Mouse (Mus musculus) ES-E14 (cell line): ENCODE measurements around the gene Lrmda.

Experiments
- CHD2 ChIP-seq: IDR thresholded peaks from 2 replicates; pipeline ENCODE4 v1.6.1; 2014; ENCODE audit warnings: mild to moderate bottlenecking, low read depth, low read length, inconsistent platforms
- HCFC1 ChIP-seq: IDR thresholded peaks from 2 replicates; pipeline ENCODE4 v1.6.1; 2012; ENCODE audit warnings: low read length, inconsistent platforms, borderline replicate concordance; ENCODE audit not compliant: insufficient read depth
- MAFK ChIP-seq: IDR thresholded peaks from 2 replicates; pipeline ENCODE4 v1.6.1; 2014; ENCODE audit warnings: mild to moderate bottlenecking, low read depth, low read length, inconsistent platforms; ENCODE audit not compliant: insufficient read depth
- ZC3H11A ChIP-seq: IDR thresholded peaks from 2 replicates; pipeline ENCODE4 v1.6.1; 2012; ENCODE audit warnings: low read depth, mild to moderate bottlenecking, inconsistent platforms, low read length, borderline replicate concordance
- ZNF384 ChIP-seq: IDR thresholded peaks from 2 replicates; pipeline ENCODE4 v1.6.1; 2012; ENCODE audit warnings: low read depth, low read length, inconsistent platforms

DNA sequence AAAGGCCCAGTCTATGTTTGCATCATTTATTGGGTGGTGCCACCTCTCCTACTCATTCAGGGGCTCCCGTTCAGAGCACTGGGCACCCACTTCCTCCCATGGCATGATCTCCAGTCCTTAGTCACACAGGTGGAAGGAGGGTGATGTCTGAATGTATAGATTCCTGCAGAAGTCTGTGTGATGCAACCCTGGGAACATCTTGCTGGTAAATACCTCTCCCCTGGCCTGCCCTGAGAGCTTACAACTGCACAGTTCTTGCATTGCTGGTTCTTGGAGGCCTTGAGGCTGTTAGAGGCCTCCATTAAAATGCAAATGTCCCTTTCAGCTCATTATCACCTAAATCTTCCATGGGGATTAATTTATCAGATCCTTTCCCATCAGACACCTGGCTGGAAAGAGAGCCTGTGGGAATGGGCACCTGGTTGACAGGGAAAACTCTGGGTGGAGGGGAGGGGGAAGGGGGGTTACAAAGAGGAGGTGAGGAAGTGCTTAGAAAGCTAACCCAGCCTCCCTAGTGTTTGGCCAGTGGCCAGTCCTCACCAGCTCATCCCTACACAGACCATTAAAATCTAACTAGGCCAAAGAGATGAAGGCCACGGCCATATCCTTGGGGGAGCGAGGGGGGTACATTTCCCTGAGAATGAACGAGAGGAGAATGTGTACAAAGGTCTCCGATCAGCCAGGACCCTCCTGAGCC lies 659.6 kb downstream of the Lrmda start:
- TF ChIP-seq MAFK (no peak), HCFC1 (no peak), ZC3H11A (no peak), ZNF384 (no peak), CHD2 (no peak)
